Mouse (Mus musculus) urinary bladder, adult 2 months (tissue): ENCODE data around the gene Lime1. TPM values are rescaled to one million over a fixed set of nuclear protein-coding genes. Genes with fewer than 3 reads are reported as not detected.

Experiments used
- DNase-seq: peaks from one replicate; pipeline ENCODE4 v3.0.0; 2022; ENCODE audit warnings: low spot score
- polyA plus RNA-seq: library from polyadenylated mRNA; depleted of rRNA; stranded (reverse); fragments of >200 nt; gene quantifications from 2 replicates; pipeline ENCODE4 v1.2.3, GENCODE M21; 2012; rRNA removed

Lime1 gene
- 26.6 and 36.3 TPM in 2 replicates for polyA plus RNA-seq

GRCm38 (mm10) chr2:181379778-181380177, at the start of gene Lime1:
TSS of gene Lime1 (plus strand) at chr2:181380078.
- no peak for DNase-seq

- DNase-seq: no peak
Measured at GRCm38 (mm10) chr2:181332542-181332941, 47.3 kb upstream of the Lime1 start.

- no peak for DNase-seq
Measured at GRCm38 (mm10) chr2:181334023-181334422, 45.9 kb upstream of the Lime1 start.

GRCm38 (mm10) chr2:181340426-181340825, 39.5 kb upstream of the Lime1 start:
- DNase-seq: no peak

GRCm38 (mm10) chr2:181342766-181343165, 37.1 kb upstream of the Lime1 start:
- DNase-seq: no peak

- DNase-seq: no peak
Measured at GRCm38 (mm10) chr2:181356780-181357179, 23.1 kb upstream of the Lime1 start.

GRCm38 (mm10) chr2:181363946-181364345, 15.9 kb upstream of the Lime1 start:
- no peak for DNase-seq

- DNase-seq: no peak
Measured at GRCm38 (mm10) chr2:181364487-181364859, 15.4 kb upstream of the Lime1 start.

GRCm38 (mm10) chr2:181364860-181365596, 14.8 kb upstream of the Lime1 start, which contains the start of the genes Zgpat and Arfrp1:
TSS of gene Zgpat (plus strand) at chr2:181364928.
TSS of gene Arfrp1 (minus strand) at chr2:181365404.
- peak; percentile 82 for DNase-seq

- DNase-seq: no peak
Measured at GRCm38 (mm10) chr2:181365655-181366075, 14.2 kb upstream of the Lime1 start.

- DNase-seq: no peak
Measured at GRCm38 (mm10) chr2:181370001-181370400, 9.9 kb upstream of the Lime1 start.

GRCm38 (mm10) chr2:181375787-181376186, 4.1 kb upstream of the Lime1 start:
- no peak for DNase-seq

- DNase-seq: no peak
Measured at GRCm38 (mm10) chr2:181377230-181377629, 2.6 kb upstream of the Lime1 start.

- no peak for DNase-seq
Measured at GRCm38 (mm10) chr2:181378701-181379100, 1.2 kb upstream of the Lime1 start.

- DNase-seq: no peak
Measured at GRCm38 (mm10) chr2:181380251-181380650, 373 bp downstream of the Lime1 start.

GRCm38 (mm10) chr2:181381107-181381506, 1.2 kb downstream of the Lime1 start:
- no peak for DNase-seq

- no peak for DNase-seq
Measured at GRCm38 (mm10) chr2:181381631-181382306, 1.9 kb downstream of the Lime1 start.

- no peak for DNase-seq
Measured at GRCm38 (mm10) chr2:181384463-181384862, 4.6 kb downstream of the Lime1 start.

- no peak for DNase-seq
Measured at GRCm38 (mm10) chr2:181384919-181385391, 5.1 kb downstream of the Lime1 start.

GRCm38 (mm10) chr2:181385885-181386284, 6.0 kb downstream of the Lime1 start:
- no peak for DNase-seq

- DNase-seq: no peak
Measured at GRCm38 (mm10) chr2:181386663-181387210, 6.9 kb downstream of the Lime1 start.

- no peak for DNase-seq
Measured at GRCm38 (mm10) chr2:181390136-181390870, 10.4 kb downstream of the Lime1 start.
